Mouse (Mus musculus): ENCODE results near the gene Ppfibp1. TPM values are rescaled to one million over a fixed set of nuclear protein-coding genes. Genes with fewer than 3 reads are reported as not detected.

Ppfibp1 gene
- total RNA-seq, 2 experiments from 2014 or later = 36.7 to 37.6 TPM

GRCm38 (mm10) chr6:147023133-147023395, 134.8 kb downstream of the Ppfibp1 start:
- no peak for DNase-seq
- intact Hi-C loops (cut with DNase I) = no loop called here

- intact Hi-C loops (cut with DNase I) = no loop called here
- no peak for DNase-seq
Observed at GRCm38 (mm10) chr6:147023568-147023967, 135.3 kb downstream of the Ppfibp1 start.

DNA sequence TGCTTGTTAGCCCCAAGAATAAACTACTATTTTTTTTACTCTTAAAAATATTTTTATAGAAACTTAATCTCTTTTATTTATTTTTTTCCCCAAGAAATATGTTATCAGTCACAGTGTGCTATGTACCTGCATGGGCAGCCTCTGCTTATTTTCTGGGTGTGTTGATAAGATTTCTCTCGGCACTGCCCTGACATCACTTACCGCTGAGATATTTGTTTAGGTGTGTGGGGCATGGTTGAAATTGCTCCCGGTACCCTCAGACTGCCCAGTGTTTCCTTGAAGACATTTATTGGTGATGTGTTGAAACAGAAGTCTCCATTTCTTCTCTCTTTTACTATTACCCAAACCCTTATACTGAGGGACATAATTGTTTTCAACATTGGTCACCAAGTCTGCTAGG, 136.5 kb downstream of the Ppfibp1 start:
- no peak for DNase-seq
- intact Hi-C loops (cut with DNase I) = loop anchor here (5.0 kb wide), 1 partner anchor 78 kb away; no protein-coding TSS in a partner anchor

DNA sequence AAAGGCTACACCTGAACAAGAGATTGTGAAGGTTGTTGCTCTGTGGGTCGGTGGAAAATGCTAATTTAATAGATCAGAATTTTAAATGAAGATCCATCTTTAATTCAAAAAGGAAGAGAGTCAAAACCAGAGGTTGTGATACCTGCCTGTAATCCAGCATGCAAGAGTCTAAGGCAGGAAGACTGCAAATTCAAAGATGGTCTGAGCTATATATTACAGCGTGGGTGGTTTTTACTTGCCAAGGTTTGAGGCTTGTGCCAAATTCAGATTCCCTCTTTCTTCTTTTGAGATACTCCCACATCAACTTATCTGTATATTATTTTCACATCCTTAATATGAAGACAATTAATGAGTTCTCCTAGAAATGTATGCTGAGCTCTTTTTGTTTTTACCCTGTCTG, 140.1 kb downstream of the Ppfibp1 start:
- intact Hi-C loops (cut with DNase I) = loop anchor here (5.0 kb wide), 1 partner anchor 74 kb away; no protein-coding TSS in a partner anchor
- DNase-seq = no peak

DNA sequence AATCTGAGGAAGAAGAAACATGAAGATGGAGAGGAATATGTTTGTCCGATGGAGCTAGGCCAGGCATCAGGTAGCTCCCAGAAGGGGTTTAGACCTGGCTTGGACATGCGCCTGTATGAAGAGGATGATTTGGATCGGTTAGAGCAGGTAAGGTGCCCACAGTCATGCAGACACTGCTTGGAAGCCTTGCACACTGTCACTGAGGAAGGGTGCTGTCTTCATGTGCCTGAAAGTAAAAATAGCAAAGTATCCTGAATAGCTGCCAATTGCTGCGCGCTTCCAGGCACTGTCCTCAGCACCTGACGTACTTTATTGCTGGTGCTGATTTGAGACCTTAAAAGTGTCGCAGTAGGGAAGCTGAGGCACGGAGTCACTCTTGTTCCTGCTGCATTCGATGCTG, 141.3 kb downstream of the Ppfibp1 start:
- intact Hi-C loops (cut with DNase I) = loop anchor here (5.0 kb wide), 1 partner anchor 73 kb away; no protein-coding TSS in a partner anchor
- DNase-seq = no peak

GRCm38 (mm10) chr6:147030096-147030885, 142.0 kb downstream of the Ppfibp1 start:
- intact Hi-C loops (cut with DNase I) = no loop called here
- DNase-seq = no peak

DNA sequence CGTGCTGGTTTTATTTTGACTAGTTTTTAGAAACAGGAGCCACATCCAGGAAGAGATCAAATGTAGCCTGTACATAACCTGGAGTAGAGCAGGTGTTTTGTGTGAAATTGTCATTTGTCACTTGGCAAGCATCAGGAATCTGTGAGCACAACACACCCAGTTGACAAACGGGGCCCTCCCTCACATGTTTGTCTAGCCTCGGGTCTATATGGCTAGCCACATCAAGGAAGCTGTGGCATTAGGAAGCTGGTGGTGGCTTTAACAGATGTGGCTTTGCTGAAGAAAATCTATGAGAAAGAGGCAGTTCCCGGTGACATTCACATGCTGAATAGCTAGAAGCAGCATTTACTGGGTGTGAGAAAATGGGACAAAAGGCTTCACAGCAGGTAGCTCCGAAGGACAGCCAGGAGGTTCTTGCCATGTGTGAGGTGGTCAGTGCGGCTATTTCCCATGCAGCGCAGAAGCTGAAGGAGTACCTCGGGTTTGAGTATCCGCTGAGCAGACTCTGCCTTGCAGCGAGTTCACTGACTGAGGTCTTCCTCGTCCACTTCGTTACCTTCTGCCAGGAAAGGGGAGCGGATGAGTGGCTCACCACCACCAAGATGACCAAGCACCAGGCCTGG, 144.1 kb downstream of the Ppfibp1 start, which contains the start of gene Rep15:
Gene Rep15 (plus strand): TSS at position 282 of the 623 bp plus-strand sequence.
- intact Hi-C loops (cut with DNase I) = no loop called here
- no peak for DNase-seq

DNA sequence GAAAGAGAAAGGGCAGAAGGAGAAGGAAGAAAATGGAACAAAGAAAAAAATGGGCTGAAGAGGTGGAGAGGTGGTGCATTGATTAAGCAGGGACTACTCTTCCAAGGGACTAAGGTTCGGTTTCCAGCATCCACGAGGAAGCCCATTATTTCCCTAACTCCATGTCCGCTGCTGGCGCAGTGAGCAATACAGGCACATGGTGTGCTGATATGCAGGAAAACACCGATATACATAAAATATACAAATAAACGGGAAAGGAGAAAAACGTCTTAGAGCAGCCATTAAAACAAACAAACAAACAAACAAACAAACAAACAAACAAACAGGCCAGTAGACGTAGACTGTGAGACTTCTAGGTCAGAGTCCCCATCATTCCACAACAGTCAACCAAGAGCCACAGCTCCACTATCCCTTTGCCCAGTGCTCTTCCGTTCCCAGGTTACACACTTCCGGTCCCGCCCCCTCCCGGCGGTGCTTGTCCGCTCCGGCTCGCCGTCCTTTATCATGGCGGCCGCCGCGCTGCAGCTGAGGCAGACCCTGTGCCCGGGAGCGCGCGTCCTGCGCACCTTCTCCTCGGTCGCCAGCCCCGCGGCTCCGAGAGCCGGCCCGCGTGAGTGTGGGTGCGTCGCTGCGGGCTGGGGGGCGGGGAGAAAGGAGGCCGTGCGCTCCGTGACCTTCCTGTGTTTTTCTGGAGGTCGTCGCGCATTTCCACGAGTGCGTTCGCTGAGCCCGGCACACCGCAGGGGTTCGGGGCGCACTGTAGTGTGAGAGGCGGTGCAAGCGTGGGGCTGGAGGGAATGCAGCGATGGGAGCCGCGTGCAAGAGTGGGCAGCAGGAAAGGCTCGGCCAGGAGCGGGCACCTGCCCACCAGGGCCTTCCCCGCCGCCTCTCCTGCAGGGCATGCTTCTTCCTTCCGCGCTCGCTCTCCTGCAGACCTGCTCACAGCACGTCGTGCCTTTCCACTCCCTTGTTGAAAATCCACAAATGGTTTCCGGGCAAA, 154.3 kb downstream of the Ppfibp1 start, which contains the start of gene Mrps35:
Gene Mrps35 (plus strand): TSS at position 474 of the 1,000 bp plus-strand sequence.
- DNase-seq = peak; percentile 82 to 89
- intact Hi-C loops (cut with DNase I) = no loop called here

GRCm38 (mm10) chr6:147043633-147044032, 155.3 kb downstream of the Ppfibp1 start:
- DNase-seq = no peak
- intact Hi-C loops (cut with DNase I) = no loop called here

- no peak for DNase-seq
- intact Hi-C loops (cut with DNase I) = no loop called here
Observed at GRCm38 (mm10) chr6:147049239-147049805, 161.0 kb downstream of the Ppfibp1 start.

GRCm38 (mm10) chr6:147051666-147052065, 163.4 kb downstream of the Ppfibp1 start:
- intact Hi-C loops (cut with DNase I) = no loop called here
- DNase-seq = no peak

- intact Hi-C loops (cut with DNase I) = no loop called here
- DNase-seq = no peak
Observed at GRCm38 (mm10) chr6:147052440-147052839, 164.2 kb downstream of the Ppfibp1 start.

- intact Hi-C loops (cut with DNase I) = no loop called here
- DNase-seq = no peak
Observed at GRCm38 (mm10) chr6:147053785-147054646, 165.7 kb downstream of the Ppfibp1 start.

DNA sequence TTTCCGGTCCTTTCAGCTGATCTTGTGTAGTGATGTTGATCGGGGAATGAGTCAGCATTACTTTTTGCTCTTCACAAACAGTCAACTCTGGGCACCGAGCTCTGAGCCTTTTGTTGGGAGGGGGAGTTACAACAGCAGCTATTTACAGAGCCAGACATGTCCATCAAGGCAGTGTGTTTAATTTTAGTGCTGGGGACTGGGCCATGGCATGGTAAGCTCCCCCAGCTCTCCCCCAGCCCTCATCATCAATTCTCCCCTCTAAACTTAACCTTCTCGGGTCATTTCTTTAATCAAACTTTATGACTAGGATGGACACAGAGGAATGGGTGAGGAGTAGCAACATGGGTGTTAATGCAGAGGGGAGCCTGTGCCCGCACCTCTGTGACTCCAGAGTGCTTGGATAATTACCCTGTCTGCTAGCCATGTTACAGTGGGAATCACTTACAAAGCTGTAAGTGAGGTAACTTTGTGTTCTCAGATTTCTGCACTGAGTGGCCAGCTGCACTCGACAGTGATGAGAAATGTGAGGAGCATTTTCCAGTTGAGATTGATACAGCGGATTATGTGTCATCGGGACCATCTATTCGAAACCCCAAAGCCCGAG, 167.2 kb downstream of the Ppfibp1 start:
- no peak for DNase-seq
- intact Hi-C loops (cut with DNase I) = no loop called here

- no peak for DNase-seq
- intact Hi-C loops (cut with DNase I) = no loop called here
Observed at GRCm38 (mm10) chr6:147059326-147059725, 171.0 kb downstream of the Ppfibp1 start.

DNA sequence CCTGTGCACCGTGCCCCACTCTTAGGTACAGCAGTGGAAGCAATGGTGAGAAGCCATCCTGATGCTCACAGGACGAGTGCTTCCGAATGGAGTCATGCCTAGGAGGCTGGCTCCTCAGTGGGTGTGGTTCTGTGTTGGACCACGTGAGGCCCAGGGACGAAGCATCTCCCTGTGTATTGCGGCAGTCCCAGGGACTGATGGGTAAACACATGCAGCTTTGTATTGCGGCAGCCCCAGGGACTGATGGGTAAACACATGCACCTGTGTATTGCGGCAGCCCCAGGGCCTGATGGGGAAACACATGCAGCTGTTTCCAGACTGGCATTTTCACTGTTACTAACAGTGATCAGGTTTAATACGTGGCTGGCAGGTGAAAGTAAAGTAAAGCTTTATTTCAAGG, 173.3 kb downstream of the Ppfibp1 start:
- DNase-seq = no peak
- intact Hi-C loops (cut with DNase I) = no loop called here

GRCm38 (mm10) chr6:147062034-147062433, 173.7 kb downstream of the Ppfibp1 start:
- intact Hi-C loops (cut with DNase I) = no loop called here
- no peak for DNase-seq

GRCm38 (mm10) chr6:147062694-147063093, 174.4 kb downstream of the Ppfibp1 start:
- no peak for DNase-seq
- intact Hi-C loops (cut with DNase I) = no loop called here

Measured in gastrocnemius, postnatal 36 days (tissue).